Mouse (Mus musculus) cortical plate, adult 2 months (tissue): ENCODE results near the gene Lpar5.

ENCODE experiments used
- CTCF ChIP-seq: fragments of 200-500 bp; IDR thresholded peaks from 2 replicates; pipeline ENCODE4 v1.5.1; 2011; ENCODE audit warnings: mild to moderate bottlenecking, control low read depth, low read length; ENCODE audit not compliant: insufficient read depth; ENCODE audit errors: extremely low read depth
- POLR2A ChIP-seq: fragments of 200-500 bp; IDR thresholded peaks from 2 replicates; pipeline ENCODE4 v1.6.1; 2011; ENCODE audit warnings: mild to moderate bottlenecking, low read length, control low read depth; ENCODE audit not compliant: insufficient read depth; ENCODE audit errors: extremely low read depth

GRCm38 (mm10) chr6:125039533-125040153 is 28.1 kb upstream of the Lpar5 start, which contains the start of gene Ing4:
- TF ChIP-seq CTCF (no peak), POLR2A (peak; percentile 49; the same call in 1 of the 2 replicates)
